ENCODE assay signal across 12 mouse cellular contexts in the genomic region with DNA sequence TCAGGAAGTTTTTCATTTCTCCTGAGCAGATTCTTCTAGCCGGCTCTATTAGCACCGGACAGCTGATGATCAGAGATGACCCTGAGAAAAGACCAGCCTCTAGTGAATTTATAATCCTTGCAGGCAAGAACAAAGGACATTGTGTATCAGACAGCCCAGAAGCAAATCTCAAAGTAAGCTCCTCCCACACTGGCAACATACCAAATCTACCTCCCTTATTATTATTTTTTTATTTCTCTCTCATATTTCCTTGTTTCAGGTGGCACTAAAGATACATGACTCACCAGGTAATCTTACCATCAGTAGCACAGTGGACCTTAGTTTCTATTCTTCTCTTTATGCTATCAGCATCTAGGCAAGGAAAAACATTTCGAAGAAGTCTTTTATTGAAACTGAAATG.
"Had no signal": no experiment of that assay in that cellular context is flagged by ENCODE, and none has a peak within 500 bp of the region (broad histone marks: within the 10 kb centered on the region; RNA-seq: fewer than 3 reads in every experiment).

TSS of gene Gm27235 (minus strand) at position 101 of the 400 bp plus-strand sequence.
TSS of gene D730048I06Rik (minus strand) at position 112 of the 400 bp plus-strand sequence.

- DNase-seq: retina, postnatal 1 day; right cerebral cortex, adult 18-20 months; right cerebral cortex, postnatal 14 days; right cerebral cortex, postnatal 25 days; right cerebral cortex, postnatal 4 days; spleen, adult 18-20 months; thymus, adult 18-20 months; thymus, adult 2 months; thymus, postnatal 14 days; thymus, postnatal 25 days; thymus, postnatal 36 days; thymus, postnatal 4 days had no signal
